Mouse (Mus musculus): Measurements from ENCODE around the gene Dst. TPM values are rescaled to one million over a fixed set of nuclear protein-coding genes. Genes with fewer than 3 reads are reported as not detected.

Dst gene
- total and polyA plus RNA-seq, 3 experiments = 0.08 to 0.60 TPM; not detected in 1

DNA sequence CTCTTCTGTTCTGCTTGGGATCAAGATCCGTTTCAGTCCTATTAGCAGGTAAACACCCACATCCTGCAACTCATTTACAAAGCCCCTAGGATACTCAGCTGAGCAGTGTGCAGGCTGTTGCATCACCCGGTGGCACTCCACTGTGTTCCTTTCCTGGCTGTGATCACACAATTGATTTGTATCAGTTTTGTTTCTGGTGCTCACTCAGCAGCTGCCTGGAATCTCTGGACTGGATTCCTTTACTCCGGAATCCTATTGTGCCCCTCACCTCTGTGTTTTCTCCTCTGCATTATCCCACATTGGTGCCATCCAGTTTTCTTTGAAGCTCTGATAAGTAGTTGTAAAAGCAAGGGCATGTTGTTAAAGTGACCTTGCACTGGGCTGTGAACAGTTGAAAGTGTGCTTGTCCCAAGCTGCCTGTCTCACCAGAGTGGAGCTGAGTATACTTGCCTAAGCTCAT lies 195.7 kb downstream of the Dst start:
- Histone ChIP-seq H3K27ac (ENCODE audit: control insufficient read depth, low read depth, low read length) (no peak overlapping the region), H3K9ac (ENCODE audit: control insufficient read depth, low read depth, low read length, poor library complexity, severe bottlenecking) (no peak overlapping the region), H3K9me3 (replicated peaks; ENCODE audit: insufficient read depth, low read length) (no peaks in the 10 kb centered on the region), H3K4me1 (ENCODE audit: control insufficient read depth in 1 of 2, insufficient read depth in 2 of 2, low read length in 2 of 2) (no peaks in the 10 kb centered on the region), H3K36me3 (ENCODE audit: control insufficient read depth in 1 of 2, insufficient read depth in 2 of 2, low read length in 2 of 2) (no peaks in the 10 kb centered on the region), H3K79me2 (ENCODE audit: control insufficient read depth, insufficient read depth, low read length, poor library complexity) (no peaks in the 10 kb centered on the region), H3K27me3 (ENCODE audit: control insufficient read depth in 1 of 2, insufficient read depth in 2 of 2, low read length in 2 of 2) (no peaks in the 10 kb centered on the region), H3K4me3 (ENCODE audit: control insufficient read depth in 1 of 2, insufficient read depth in 1 of 2, low read depth in 2 of 2, low read length in 2 of 2) (no peak overlapping the region)
- DNase-seq (ENCODE audit: low read depth, low spot score) = no peak
- no peak for TF ChIP-seq GATA1 (IDR thresholded peaks at IDR 0.05; ENCODE audit: low read depth, low read length)
- TF ChIP-seq USF2 (IDR thresholded peaks at IDR 0.05; ENCODE audit: borderline replicate concordance in 1 of 2, insufficient read depth in 1 of 2, low read depth in 1 of 2, low read length in 2 of 2) = no peak
- TF ChIP-seq CTCF (IDR thresholded peaks at IDR 0.05 in 2 of 3, conservative IDR thresholded peaks at IDR 0.05 in 1 of 3; ENCODE audit: control insufficient read depth in 1 of 3, insufficient read depth in 1 of 3, low read depth in 2 of 3, low read length in 3 of 3, poor library complexity in 1 of 3, severe bottlenecking in 1 of 3) = no peak
- TF ChIP-seq USF1 (IDR thresholded peaks at IDR 0.05; ENCODE audit: low read depth, low read length) = no peak
- no peak for TF ChIP-seq HCFC1 (IDR thresholded peaks at IDR 0.05; ENCODE audit: low read depth, low read length)
- TF ChIP-seq E2F4 (IDR thresholded peaks at IDR 0.05; ENCODE audit: borderline replicate concordance, low read depth, low read length) = no peak
- no peak for TF ChIP-seq MXI1 (IDR thresholded peaks at IDR 0.05; ENCODE audit: low read depth, low read length)
- TF ChIP-seq SIN3A (IDR thresholded peaks at IDR 0.05; ENCODE audit: low read length) = no peak
- no peak for TF ChIP-seq ETS1 (IDR thresholded peaks at IDR 0.05; ENCODE audit: low read depth, low read length)
- no peak for TF ChIP-seq POLR2AphosphoS2 (IDR thresholded peaks at IDR 0.05; ENCODE audit: low read length)
- no peak for TF ChIP-seq RAD21 (IDR thresholded peaks at IDR 0.05; ENCODE audit: low read depth, low read length)

DNA sequence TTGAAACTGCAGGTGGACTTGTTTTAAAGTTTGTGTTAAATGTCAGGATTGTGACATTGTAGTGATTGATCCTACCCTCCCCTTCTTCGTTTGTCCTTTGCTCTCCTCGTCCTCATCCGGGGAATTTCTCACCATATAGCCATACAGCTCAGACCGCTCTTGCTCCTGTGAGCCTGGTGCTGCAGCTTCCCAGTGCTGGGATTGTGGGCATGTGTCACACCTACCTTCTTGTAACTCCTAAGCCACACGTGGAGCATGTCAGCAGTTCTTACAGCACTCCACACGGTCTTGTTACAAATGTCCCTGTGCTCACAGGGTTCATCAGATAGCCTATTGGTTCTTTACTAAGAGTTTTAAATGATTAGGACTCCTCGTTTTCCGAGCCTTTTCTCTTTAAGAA lies 196.8 kb downstream of the Dst start:
- no peak for DNase-seq (ENCODE audit: low read depth, low spot score)
- Histone ChIP-seq H3K79me2 (ENCODE audit: control insufficient read depth, insufficient read depth, low read length, poor library complexity) (no peaks in the 10 kb centered on the region), H3K4me1 (ENCODE audit: control insufficient read depth in 1 of 2, insufficient read depth in 2 of 2, low read length in 2 of 2) (no peaks in the 10 kb centered on the region), H3K4me3 (ENCODE audit: control insufficient read depth in 1 of 2, insufficient read depth in 1 of 2, low read depth in 2 of 2, low read length in 2 of 2) (no peak overlapping the region), H3K36me3 (ENCODE audit: control insufficient read depth in 1 of 2, insufficient read depth in 2 of 2, low read length in 2 of 2) (no peaks in the 10 kb centered on the region), H3K9me3 (replicated peaks; ENCODE audit: insufficient read depth, low read length) (no peaks in the 10 kb centered on the region), H3K9ac (ENCODE audit: control insufficient read depth, low read depth, low read length, poor library complexity, severe bottlenecking) (no peak overlapping the region), H3K27ac (ENCODE audit: control insufficient read depth, low read depth, low read length) (no peak overlapping the region), H3K27me3 (ENCODE audit: control insufficient read depth in 1 of 2, insufficient read depth in 2 of 2, low read length in 2 of 2) (no peaks in the 10 kb centered on the region)
- TF ChIP-seq POLR2AphosphoS2 (IDR thresholded peaks at IDR 0.05; ENCODE audit: low read length) (no peak), ZNF384 (IDR thresholded peaks at IDR 0.05; ENCODE audit: low read depth, low read length) (no peak), E2F4 (IDR thresholded peaks at IDR 0.05; ENCODE audit: borderline replicate concordance, low read depth, low read length) (no peak), MXI1 (IDR thresholded peaks at IDR 0.05; ENCODE audit: low read depth, low read length) (no peak), TCF12 (IDR thresholded peaks at IDR 0.05; ENCODE audit: low read depth, low read length) (no peak), UBTF (IDR thresholded peaks at IDR 0.05; ENCODE audit: borderline replicate concordance, insufficient read depth, low read depth, low read length) (no peak), MAFK (IDR thresholded peaks at IDR 0.05; ENCODE audit: borderline replicate concordance, low read depth, low read length) (no peak)

Measured in MEL (cell line).